Mouse (Mus musculus) spleen, postnatal 10 days (tissue): ENCODE data around the gene Naip6.
"Not testable (repeated sequence)": the region's sequence is repeated elsewhere in the genome, so short reads cannot be mapped to it uniquely, and the experiment has no call there.

Experiments used
- DNase-seq, 2 experiments: peaks; one replicate each; pipeline ENCODE4 v3.0.0; 2021 to 2022; ENCODE audit warnings: low spot score in 2 of 2

Gene Naip6

GRCm38 (mm10) chr13:100317256-100317893 lies at the start of gene Naip6:
TSS of gene Naip6 (minus strand) at chr13:100317674.
- DNase-seq: peak in 1 of 2 experiments; percentile 18

- not testable (repeated sequence) for DNase-seq
Observed at GRCm38 (mm10) chr13:100352315-100352714, 34.8 kb upstream of the Naip6 start.

DNA sequence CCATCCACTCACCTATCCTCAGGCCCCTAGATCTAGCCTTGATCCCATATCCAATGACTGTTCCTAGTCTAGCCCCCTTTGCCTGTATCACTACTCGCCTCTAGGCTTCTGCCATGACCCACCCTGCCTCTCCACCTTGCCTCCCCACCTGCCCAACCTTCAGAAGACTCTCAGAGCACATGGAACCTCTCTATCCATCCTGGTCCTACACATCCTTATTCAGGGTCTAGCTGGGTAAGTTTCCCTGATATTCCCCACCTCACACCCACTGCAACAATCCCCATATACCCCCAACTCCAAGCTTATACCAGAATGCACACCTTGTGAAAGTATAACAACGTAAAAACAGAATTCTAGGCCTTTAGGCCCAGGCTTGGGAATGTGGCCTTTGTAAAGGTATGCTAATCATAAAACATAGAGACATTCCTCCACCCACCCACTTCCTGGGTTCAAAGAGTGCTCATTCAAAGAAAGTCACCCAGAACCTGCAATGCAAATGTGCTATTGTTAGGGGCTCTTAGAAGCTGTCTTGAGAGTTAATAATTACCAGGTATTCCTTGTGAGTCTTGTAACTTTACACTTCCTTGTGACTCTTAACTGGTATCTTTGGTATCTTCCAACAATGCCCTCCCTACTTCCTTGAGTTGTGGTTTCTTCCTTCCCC lies 32.2 kb upstream of the Naip6 start:
- not testable (repeated sequence) for DNase-seq

- no peak for DNase-seq
Observed at GRCm38 (mm10) chr13:100341822-100342221, 24.3 kb upstream of the Naip6 start.

- not testable (repeated sequence) for DNase-seq
Observed at GRCm38 (mm10) chr13:100331728-100332127, 14.3 kb upstream of the Naip6 start.

DNA sequence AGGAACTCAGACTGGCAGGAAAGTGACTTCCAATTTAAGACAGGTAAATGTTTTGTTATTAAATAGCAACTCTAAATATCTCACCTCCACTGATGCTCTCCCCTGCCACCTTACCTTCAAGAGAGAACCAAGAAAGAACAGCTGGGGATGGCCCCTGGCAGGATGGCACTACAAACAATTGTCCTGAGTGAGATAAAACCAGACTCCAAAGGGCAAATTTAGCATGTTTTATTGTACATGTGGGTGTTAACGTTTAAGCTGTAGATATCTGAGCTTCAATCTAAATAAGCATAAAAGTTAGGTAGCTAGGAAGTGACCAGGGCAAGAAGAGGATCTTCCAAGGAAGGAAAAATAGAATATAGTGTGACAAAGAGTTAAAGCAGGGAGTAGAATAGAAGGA lies 11.4 kb upstream of the Naip6 start:
- not testable (repeated sequence) for DNase-seq

GRCm38 (mm10) chr13:100328029-100328428 lies 10.6 kb upstream of the Naip6 start:
- DNase-seq: not testable (repeated sequence)

- not testable (repeated sequence) for DNase-seq
Observed at GRCm38 (mm10) chr13:100322266-100322837, 4.9 kb upstream of the Naip6 start.

- no peak for DNase-seq
Observed at GRCm38 (mm10) chr13:100284611-100285010, 32.9 kb downstream of the Naip6 start.

GRCm38 (mm10) chr13:100271474-100272132 lies 45.9 kb downstream of the Naip6 start:
- DNase-seq: not testable (repeated sequence)

DNA sequence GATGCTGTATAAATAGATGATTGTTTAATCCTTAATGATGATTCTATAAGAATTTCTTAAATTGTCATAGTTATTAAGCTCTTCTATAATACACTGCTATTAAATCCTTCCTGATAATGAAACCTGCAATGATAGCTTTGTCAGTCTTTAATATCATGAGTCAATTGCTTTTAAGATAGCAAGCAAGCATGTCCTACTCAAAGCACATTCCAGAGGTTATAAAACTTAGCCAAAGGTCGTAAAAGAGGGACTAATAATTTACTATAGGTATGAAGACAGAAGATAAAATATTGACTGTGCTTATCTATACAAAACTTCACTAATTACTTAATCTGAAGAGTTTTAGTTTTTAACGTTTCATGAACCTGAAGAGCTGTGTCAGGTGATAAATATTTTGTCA lies 60.5 kb downstream of the Naip6 start:
- not testable (repeated sequence) for DNase-seq

- not testable (repeated sequence) for DNase-seq
Observed at GRCm38 (mm10) chr13:100255925-100256324, 61.5 kb downstream of the Naip6 start.

GRCm38 (mm10) chr13:100251897-100252296 lies 65.6 kb downstream of the Naip6 start:
- not testable (repeated sequence) for DNase-seq

DNA sequence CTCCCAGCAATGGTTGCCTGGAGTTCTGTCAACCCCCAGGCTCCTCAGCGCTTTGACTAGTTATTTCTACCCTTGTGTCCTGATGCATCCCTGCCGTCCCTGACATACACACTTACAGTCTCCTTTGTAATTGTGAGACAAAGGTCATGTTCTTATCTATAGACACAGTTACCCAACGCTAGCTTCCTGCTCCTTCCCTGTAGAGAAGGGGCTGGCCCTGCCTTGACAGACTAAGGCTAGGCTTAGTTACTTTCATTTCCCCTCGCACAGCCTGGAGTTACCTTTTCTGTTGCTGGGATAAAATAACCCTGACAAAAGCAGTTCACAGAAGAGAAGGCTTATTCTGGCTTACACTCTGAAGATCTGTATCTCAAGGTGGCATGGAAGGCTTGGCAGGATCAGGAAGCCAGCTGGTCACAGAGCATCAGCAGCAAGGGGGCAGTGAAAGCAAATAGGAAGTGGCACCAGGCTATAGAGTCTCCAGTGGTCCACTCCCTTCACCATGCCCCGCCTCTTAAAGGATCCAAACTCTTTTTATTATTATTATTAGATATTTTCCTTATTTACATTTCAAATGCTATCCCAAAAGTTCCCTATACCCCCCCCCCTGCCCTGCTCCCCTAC lies 70.5 kb downstream of the Naip6 start:
- DNase-seq: not testable (repeated sequence)

GRCm38 (mm10) chr13:100246223-100246622 lies 71.3 kb downstream of the Naip6 start, which contains the start of gene Naip5:
TSS of gene Naip5 (minus strand) at chr13:100246323.
- DNase-seq: not testable (repeated sequence)

DNA sequence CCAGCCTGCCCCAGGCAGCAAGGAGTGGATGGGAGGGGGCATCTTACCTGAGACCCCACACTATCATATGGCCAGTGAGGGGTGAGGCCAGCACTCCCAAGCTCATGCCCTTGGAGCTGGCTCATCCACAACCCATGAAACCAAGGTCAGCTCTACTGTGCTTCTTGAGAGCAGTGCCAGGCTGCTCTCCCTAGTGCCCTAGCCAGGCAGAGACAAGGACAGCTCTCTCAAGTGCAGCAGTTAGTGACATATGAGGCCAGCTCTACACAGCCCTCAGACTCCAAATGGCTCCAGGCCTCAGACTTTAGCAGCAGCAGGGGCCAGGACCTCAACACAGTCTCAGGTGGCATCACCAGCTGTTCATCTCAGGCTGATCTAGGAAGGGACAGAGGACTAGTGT lies 73.8 kb downstream of the Naip6 start:
- DNase-seq: no peak
